Mouse (Mus musculus) testis, adult 2 months (tissue): ENCODE results near the gene Gm14085. TPM values are rescaled to one million over a fixed set of nuclear protein-coding genes. Genes with fewer than 3 reads are reported as not detected.
A peak's percentile ranks its signal among the peaks of the same experiment; 100 is the strongest.
"Not testable (repeated sequence)": the region's sequence is repeated elsewhere in the genome, so short reads cannot be mapped to it uniquely, and the experiment has no call there.

ENCODE experiments used
- H3K27ac ChIP-seq: fragments of 200-500 bp; 2 replicates; pipeline ENCODE4 v1.5.1; 2012; ENCODE audit warnings: low read depth, low read length; ENCODE audit not compliant: control insufficient read depth, insufficient read depth
- H3K27me3 ChIP-seq: fragments of 200-500 bp; 2 replicates; pipeline ENCODE4 v1.6.1; 2012; ENCODE audit warnings: mild to moderate bottlenecking, low read length, moderate library complexity; ENCODE audit not compliant: control insufficient read depth, insufficient read depth
- H3K36me3 ChIP-seq: fragments of 200-500 bp; 2 replicates; pipeline ENCODE4 v1.6.1; 2012; ENCODE audit warnings: mild to moderate bottlenecking, low read length; ENCODE audit not compliant: control insufficient read depth, insufficient read depth
- H3K4me1 ChIP-seq: fragments of 200-500 bp; 2 replicates; pipeline ENCODE4 v1.6.1; 2012; ENCODE audit warnings: low read length; ENCODE audit not compliant: control insufficient read depth, insufficient read depth
- H3K4me3 ChIP-seq: fragments of 200-500 bp; 2 replicates; pipeline ENCODE4 v1.5.1; 2012; ENCODE audit warnings: low read depth, mild to moderate bottlenecking, low read length, moderate library complexity, mixed read lengths; ENCODE audit not compliant: control insufficient read depth
- CTCF ChIP-seq: fragments of 200-500 bp; IDR thresholded peaks from 2 replicates; pipeline ENCODE4 v1.5.1; 2012; ENCODE audit warnings: low read depth, mild to moderate bottlenecking, inconsistent platforms, low read length, moderate library complexity; ENCODE audit not compliant: control insufficient read depth, insufficient read depth, insufficient replicate concordance
- POLR2A ChIP-seq: fragments of 200-500 bp; IDR thresholded peaks from 2 replicates; pipeline ENCODE4 v1.6.1; 2012; ENCODE audit warnings: low read depth, mild to moderate bottlenecking, inconsistent platforms, low read length, moderate library complexity; ENCODE audit not compliant: control insufficient read depth
- polyA plus RNA-seq: library from polyadenylated mRNA; depleted of rRNA; stranded (reverse); fragments of >200 nt; gene quantifications from 2 replicates; pipeline ENCODE4 v1.2.3, GENCODE M21; 2012; rRNA removed

The Gm14085 gene
- 0.14 and 0.19 TPM in 2 replicates for polyA plus RNA-seq

GRCm38 (mm10) chr2:122484641-122485040, at the start of gene Gm14085:
Gene Gm14085 (plus strand): TSS chr2:122484941.
- TF ChIP-seq POLR2A, result no peak
- TF ChIP-seq CTCF, result no peak
- Histone ChIP-seq H3K27me3 (no peaks in the 10 kb centered on the region), H3K36me3 (no peaks in the 10 kb centered on the region), H3K4me1 (no peaks in the 10 kb centered on the region), H3K27ac (no peak within 1 kb of the TSS), H3K4me3 (no peak within 1 kb of the TSS)

- not testable (repeated sequence) for H3K27ac ChIP-seq, H3K4me1 ChIP-seq, H3K4me3 ChIP-seq, H3K27me3 ChIP-seq, H3K36me3 ChIP-seq
Observed at GRCm38 (mm10) chr2:122438706-122439482, 45.8 kb upstream of the Gm14085 start.

DNA sequence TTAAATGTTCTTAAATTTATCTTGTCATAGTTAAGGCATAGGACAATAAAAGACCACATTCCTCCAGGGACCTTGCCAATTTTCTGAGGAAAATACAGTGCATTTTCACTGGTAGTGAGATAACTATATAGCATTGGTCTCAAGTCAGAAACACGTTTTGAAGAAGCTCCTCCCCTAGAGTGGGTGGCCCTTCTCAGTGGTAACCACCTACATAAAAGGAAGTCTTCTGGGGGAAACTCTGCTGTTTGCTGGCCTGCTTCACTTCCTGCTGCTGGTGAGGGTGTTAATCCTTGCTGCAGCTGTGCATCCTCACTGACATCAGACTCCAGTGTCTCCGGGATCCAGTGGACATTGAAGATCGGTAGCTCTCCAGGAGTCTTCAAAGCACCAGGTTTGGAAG, 44.2 kb upstream of the Gm14085 start:
- H3K36me3 ChIP-seq, H3K27me3 ChIP-seq, H3K27ac ChIP-seq, H3K4me3 ChIP-seq, H3K4me1 ChIP-seq: not testable (repeated sequence)

- Histone ChIP-seq H3K27ac (no peak overlapping the region), H3K4me3 (no peak overlapping the region), H3K4me1 (0 out of 2 replicates have a peak, but pooled peaks cover 2% of the 10 kb centered on the region), H3K27me3 (no peaks in the 10 kb centered on the region), H3K36me3 (no peaks in the 10 kb centered on the region)
- TF ChIP-seq CTCF, result no peak
- no peak for TF ChIP-seq POLR2A
Observed at GRCm38 (mm10) chr2:122441000-122441933, 43.5 kb upstream of the Gm14085 start.

- TF ChIP-seq POLR2A (no peak), CTCF (no peak)
- Histone ChIP-seq H3K27ac (no peak overlapping the region), H3K4me1 (no peaks in the 10 kb centered on the region), H3K4me3 (no peak overlapping the region), H3K27me3 (no peaks in the 10 kb centered on the region), H3K36me3 (no peaks in the 10 kb centered on the region)
Observed at GRCm38 (mm10) chr2:122450351-122450750, 34.4 kb upstream of the Gm14085 start.

DNA sequence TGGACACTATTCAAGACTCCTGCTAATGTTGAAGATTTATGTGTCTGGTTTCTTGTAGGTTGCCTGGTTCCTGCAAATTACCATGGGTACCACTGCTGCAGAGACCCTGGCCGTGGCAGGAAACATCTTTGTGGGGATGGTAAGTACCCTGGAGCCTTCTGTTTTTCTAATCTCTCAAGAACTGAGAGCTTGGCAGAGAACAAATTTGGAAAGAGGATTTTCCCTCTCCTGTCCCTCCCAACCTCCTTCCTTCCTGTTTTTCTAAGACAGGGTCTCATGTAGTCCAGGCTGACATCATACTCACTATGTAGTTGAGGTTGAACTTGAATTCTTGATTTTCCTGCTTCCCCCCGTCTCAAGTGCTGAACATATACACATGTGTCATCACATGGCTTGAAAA, 32.3 kb upstream of the Gm14085 start:
- Histone ChIP-seq H3K4me3 (no peak overlapping the region), H3K4me1 (no peaks in the 10 kb centered on the region), H3K27ac (no peak overlapping the region), H3K27me3 (no peaks in the 10 kb centered on the region), H3K36me3 (no peaks in the 10 kb centered on the region)
- TF ChIP-seq POLR2A, result no peak
- no peak for TF ChIP-seq CTCF

DNA sequence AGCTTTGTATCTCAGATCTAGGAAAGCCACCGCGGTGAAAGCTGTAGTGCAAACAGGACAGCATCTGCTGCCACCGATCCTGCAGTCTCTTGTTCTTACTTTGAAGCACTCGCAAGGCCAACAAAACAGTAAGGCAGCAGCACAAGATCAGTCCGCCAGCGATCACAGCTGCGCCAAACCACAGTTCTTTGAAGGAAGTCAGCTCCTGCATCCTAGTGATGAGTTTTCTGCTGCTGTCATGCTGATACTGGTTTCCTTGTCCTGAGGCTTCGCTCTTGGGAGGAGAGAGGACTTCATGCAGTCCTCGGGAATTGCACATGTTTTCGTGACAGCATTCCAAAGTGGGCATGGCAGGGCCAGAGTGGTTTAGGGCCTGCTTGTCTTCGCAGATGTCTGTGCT, 17.8 kb upstream of the Gm14085 start:
- no peak for TF ChIP-seq POLR2A
- no peak for TF ChIP-seq CTCF
- H3K27ac ChIP-seq, result no peak overlapping the region
- peak overlapping the region; percentile 83 for H3K4me3 ChIP-seq
- peaks cover 9% of the 10 kb centered on the region for H3K4me1 ChIP-seq
- H3K27me3 ChIP-seq, result no peaks in the 10 kb centered on the region
- no peaks in the 10 kb centered on the region for H3K36me3 ChIP-seq
